Mouse (Mus musculus): ENCODE measurements around the gene Poc5.

Gene Poc5

DNA sequence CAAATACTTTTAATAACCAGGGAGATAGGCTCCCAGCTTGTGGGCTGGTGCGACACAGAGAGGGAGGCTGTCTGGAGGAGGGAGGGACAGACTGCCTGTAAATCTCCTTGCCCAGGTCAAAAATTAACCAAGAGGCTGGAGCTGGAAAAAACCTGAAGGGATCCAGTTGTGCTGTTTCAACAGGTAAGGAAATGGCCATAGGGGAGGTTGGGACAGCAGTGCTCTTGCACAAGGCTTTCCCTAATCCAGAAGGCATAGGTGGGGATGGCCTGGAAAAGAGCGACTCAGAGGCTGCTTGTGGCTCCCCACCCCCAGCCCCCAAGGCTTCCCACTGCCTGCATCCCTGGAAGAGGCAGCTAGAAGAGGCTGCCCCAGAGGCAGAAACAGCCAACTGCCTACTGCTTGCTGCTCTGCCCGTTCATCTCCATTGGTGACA is 44.3 kb downstream of the Poc5 start:
- DNase-seq, result no peak

DNA sequence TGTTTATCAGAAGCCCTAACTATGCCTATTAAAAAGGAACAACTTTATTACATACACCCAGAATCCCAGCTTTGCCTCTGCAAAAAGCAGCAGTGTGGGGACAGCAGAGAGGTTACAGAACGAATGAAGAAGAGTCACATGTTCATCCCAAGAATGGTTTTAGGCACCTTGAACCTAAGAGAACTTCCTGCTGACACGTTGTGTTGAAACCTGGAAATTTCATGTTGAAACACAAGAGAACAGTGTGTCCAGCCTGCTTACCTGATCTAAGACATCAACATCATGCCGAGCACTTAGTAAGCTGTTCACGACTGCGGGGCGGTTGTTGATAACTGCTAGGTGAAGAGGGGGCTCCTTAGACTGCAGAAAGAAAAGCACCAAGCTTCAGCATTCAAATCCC is 44.9 kb downstream of the Poc5 start:
- no peak for DNase-seq

DNA sequence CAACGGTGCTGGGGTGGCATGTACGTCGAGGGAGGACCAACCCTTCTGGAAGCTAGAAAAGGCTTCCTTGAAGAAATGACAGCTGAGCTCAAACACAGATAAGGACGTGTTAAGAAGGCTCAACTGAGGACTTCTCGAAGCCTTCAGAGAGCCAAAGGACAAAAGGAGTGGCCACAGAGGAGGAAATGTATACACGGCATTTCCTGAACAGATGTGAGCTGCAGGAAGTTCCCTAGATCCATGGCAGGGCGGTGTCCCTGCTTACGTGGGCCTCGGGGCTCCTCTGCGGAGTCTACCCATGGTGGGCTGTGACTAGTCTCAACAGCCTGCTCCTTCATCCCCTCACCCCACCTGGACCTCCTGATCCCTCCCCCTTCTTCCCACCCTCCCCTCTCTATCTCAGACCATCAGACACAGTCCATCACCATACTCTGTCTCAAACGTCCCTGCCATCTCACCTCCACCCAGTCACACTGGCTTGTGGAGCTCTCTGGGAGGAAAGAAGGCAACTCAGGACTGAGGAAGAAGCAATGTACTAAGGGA is 45.6 kb downstream of the Poc5 start:
- DNase-seq, result peak; percentile 37

DNA sequence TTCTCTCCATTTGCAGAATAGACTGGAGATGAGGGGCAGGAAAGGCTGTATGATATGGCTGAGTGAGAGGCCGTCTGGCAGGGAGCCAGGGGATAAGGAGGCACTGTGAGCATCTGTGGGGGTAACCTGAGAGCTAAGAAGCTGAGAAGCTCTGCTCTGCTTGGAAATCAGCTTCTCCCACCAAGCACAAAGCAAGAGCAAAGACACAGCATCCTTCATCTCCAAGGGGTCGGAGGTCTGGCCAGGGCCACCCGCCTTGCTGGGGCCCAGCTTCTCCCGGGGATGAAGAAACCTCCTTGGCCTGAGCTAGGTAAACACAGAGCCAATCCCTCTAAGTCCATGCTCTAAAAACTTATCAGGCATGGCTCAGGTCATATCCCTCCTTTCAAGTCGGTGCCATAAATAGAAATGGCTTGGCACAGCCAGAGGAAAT is 46.8 kb downstream of the Poc5 start:
- peak; percentile 13 for DNase-seq

DNA sequence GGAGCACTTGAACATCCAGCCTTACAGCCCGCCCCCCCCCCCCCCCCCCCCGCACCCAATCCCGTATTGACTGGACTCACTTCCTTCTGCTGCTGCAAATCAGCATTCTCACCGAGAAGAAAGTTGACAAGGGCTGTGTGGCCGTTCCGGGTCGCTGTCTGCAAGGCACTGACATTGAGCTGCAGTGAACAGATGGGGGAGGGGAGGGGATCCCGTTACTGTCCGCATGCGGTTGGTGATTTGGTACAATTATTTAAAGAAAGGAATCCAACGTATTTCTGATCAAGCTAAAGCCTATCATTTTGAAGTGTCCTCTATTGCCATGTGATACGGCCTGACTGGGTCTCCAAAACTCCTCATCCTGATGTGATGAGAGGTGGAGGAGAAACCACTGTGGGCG is 47.7 kb downstream of the Poc5 start:
- DNase-seq, result peak; percentile 35

DNA sequence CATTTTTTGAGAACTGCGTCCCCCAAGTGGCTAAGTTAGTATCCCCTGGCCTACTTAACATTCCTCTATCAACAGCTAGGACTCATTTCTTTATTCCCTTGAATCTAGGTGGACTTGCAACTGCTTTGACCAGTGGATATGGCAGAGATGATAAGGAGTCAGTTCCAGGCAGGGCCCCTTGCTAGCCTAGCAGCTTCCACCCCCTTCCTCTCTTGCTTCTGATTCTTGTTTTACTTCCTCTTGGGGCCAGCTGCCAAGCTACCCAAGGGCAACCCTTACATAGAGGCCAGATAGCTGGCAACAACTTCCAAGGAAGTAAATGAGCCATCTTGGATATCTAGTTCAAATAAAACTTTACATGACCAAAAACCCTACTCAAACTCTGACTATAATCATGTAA is 48.8 kb downstream of the Poc5 start:
- no peak for DNase-seq

DNA sequence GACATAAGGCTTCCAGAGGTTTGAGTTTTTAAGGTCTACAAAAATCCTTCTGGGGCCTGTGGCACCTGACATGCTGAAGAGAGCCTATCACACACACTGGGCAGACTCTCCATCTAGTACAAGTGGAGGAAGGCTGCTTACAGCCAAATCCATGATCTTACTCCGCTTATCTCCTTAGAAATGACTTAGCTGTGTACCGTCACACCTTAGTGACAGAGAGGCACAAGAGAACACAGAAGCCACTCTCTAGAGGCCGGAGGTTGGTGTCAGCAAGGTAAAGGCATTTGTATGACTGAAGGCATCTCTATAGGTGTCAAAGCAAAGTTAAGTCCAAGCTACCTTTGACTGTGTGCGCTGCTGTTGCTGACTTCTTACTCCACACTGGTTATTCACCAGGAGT is 52.3 kb downstream of the Poc5 start:
- no peak for DNase-seq

DNA sequence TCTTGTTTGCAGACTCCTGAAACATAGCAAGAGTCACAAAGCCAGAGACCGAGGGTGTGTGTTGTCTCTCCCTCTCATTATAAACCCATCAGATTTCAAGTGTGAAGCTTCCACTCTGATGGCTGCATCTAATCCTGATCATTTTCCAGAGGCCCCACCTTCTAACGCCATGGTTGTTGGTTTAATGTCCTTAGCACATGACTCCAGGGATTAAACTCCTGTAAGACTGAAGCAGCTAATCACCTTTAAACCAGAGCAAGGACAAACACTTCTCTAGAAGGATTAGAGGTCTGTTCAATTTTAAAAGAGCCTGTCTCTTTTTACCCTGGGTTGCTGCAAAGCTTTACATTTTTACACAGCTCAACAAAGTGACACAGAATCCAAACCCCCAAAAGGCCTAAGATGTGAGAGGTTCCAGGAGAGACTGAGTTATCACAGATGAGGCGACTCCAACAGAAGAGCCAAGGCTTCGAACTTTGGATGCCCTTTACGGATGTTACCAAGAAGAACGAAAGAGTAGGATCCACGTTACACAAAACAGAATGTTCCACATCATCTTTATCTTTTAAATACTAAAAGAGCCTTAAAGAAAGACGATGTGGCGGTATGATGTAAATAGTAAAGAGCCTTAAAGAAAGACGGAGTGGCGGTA is 62.2 kb downstream of the Poc5 start:
- DNase-seq, result no peak

DNA sequence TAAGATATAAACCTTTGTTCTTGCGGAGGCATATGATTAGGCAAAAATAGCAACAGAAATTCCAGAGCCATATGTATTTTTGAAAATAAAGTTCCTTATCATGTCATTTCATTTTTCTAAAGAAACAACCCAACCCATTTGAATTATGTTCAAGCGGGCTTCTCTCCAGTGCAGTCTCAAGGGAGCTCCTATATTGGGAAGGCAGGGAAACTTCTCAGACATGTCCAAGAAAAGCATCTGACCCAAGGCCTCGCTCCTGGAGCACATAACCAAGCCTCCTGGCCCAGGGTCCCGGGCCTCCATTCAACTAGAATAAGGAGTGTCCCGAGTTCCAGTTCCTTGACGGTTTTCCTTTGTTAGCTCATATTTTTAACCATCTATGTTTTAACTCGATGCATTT is 62.8 kb downstream of the Poc5 start:
- DNase-seq, result no peak

DNA sequence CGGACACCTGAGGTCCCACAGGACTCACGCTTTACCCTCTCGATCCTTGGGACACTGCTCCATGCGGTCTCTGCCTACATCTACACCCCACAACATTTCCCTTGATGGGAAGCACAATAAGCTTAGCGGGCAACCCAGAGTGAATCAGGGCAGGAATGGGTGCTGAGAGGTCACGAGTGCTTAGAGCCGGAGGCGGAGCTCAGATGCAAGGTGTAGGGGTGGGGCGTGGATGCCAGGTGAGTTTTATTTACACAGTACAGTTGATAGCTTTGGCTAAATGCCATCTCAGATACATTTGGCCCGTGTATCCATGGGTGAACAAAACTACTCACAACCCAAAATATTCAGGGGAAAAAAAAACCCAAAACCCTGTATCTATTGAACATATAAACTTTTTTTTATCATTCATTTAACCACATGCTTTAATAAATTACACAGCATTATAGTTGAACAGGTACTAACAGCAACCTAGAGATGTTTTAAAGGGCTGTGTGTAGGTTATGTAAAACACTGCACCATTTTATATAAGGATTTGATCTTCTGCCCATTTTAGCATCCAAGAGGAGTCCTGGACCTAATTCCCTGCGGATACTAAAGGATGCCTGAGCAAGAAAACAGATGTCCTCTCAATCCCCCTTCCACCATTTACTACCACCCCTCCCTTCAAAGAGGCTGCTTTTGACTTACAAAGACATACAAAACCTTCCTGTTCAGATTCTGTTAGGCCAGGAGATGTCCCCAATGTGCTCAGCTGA is 63.5 kb downstream of the Poc5 start:
- no peak for DNase-seq

DNA sequence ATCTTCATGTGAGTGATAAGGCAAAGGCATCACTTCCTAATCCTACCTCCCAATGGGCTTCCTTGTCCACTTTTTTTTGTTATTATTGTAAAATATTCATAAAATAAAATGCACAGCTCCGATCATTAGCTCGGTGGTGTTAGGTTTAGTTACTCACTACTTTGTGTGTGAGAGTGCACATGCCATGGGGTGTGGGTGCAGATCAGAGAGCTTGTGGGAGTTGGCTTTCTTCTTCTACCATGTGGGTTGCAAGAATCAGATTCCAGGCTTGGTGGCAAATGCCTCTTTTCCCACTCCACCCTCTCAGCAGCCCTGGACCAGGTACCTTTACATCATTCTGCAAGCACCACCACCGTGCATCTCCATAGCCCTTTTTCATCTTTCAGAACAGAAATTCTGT is 64.5 kb downstream of the Poc5 start:
- no peak for DNase-seq

DNA sequence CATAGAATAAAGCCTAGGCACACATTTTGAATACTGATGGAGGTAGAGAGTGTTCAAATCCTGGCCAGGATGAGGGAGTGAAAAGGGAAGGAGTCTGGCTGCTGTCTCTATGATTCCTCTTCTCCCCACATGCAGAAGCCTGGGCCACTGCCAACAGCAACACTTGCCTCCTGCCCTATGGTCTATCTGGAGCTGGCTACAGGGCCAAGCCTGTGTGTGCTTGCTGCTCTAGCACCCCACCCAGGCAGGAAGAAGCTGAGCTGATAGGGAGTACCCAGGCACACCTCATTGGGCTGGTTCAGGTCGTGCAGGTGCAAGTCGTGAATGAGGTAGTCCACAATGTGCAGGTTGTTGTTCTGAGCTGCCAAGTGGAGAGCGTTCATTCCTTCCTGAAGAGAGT is 66.2 kb downstream of the Poc5 start:
- peak; percentile 29 for DNase-seq

DNA sequence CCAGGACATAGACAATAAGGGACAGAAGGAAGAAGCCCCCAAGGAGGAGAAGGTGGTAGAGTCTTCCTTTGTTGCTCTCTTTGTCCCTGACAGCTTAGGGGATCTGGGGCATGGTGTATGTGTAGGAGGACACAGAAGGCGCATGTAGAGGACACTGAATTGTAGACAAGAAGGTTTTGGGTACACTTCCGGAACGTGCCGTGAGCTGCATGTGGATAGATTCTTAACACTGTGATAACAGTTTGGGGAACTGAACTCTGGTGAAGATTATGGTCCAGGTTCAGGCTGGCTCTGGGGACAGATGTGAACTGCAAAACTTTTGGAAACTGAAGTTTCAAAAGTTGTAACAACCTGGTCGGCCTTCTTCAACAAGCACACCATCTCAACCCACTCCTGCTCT is 69.5 kb downstream of the Poc5 start:
- DNase-seq, result no peak

DNA sequence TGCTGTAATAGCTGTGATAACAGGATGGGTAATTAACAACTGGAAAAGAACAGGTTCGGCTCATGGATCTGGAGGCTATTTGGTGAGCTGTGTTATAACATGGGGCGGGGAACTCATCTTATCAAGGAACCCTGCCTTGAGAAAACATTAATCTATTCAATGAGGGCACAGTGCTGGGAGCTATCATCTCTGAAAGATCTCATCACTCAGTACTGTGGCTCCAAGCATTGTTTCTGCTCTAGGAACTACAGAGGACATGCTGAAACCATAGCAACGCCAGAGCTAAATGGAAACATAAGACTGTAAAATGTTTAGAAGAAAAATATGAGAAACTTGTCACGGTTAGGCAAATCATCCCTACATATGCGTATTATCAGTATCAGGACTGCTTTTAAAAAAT is 69.9 kb downstream of the Poc5 start:
- DNase-seq, result no peak

DNA sequence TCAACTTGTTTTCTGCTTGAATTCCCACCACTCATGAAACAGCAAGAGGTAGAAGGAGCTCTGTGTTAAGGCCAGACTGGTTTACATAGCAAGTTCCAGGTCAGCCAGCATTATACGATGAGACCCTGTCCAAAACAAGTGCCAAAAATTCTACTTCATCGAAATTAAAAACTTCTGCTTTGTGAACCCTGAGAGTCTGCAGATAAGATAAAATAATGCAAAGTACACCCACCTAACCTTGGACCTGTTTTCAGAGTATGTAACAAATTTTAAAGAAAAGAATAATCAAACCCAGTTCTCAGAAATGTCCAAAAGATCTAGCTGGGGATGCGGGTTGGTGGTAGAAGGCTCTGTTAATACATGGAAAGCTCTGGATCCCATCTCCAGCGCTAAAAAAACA is 70.5 kb downstream of the Poc5 start:
- DNase-seq, result no peak

DNA sequence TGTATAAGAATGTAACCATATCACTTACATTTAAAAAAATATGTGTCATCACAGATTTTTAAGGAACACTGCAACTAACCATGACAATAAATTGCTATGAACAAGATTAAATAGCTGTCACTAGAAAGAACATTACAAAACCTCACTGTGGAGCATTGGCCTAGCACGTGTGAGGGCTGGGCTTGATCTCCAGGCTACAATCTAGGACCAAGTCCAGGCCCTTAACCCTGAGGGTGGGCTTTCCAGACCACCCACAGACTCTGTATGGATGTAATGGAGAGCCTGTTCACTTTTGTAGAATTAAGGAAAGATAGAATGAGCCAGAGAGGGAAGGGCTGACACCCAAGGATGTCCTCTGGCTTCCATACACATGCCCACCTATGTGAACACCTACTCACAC is 74.5 kb downstream of the Poc5 start:
- no peak for DNase-seq

DNA sequence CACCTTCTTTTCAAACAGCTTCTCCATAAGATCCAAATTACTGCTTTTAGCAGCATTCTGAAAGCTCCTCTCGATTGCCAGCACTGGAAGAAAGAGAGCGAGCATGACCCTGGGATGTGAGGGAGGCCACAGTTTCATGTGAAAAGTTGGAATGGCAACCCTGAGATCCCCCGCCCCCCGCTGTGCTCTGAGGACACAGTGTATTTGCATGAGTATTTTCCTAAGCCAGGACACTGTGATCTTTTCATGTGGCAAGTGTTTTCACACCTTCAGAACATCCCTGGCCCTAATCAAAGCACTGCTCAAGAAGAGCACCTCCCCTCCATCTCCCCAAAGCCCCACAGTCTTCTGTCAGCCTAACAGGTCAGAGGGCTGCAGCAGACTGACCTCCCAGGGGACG is 77.2 kb downstream of the Poc5 start:
- DNase-seq, result no peak
